Mouse (Mus musculus): Measurements from ENCODE around the gene Afap1. TPM values are rescaled to one million over a fixed set of nuclear protein-coding genes. Genes with fewer than 3 reads are reported as not detected.

Gene Afap1
- total and polyA plus RNA-seq, 2 experiments: 0.55 to 0.73 TPM

- Histone ChIP-seq H3K27me3 (ENCODE audit: control insufficient read depth, insufficient read depth, low read length) (no peaks in the 10 kb centered on the region), H3K36me3 (ENCODE audit: control insufficient read depth, insufficient read depth, low read length) (no peaks in the 10 kb centered on the region), H3K4me1 (ENCODE audit: control insufficient read depth, insufficient read depth, low read length) (no peaks in the 10 kb centered on the region), H3K4me3 (ENCODE audit: insufficient read depth, low read depth, low read length) (no peak overlapping the region), H3K79me2 (ENCODE audit: control insufficient read depth, insufficient read depth, low read length) (no peaks in the 10 kb centered on the region), H3K9ac (ENCODE audit: low read depth, low read length) (no peak overlapping the region), H3K27ac (replicated peaks; ENCODE audit: insufficient read depth, low read depth, low read length) (no peak overlapping the region)
- DNase-seq (ENCODE audit: extremely low read depth, low read depth, low spot score): no peak
- 85% methylated on average over 6 of the region's 6 CpGs for WGBS
- TF ChIP-seq CTCF (IDR thresholded peaks at IDR 0.05; ENCODE audit: low read depth, low read length) (no peak), POLR2A (IDR thresholded peaks at IDR 0.05; ENCODE audit: extremely low read depth, insufficient read depth, low read length) (no peak)
Measured at GRCm38 (mm10) chr5:36041756-36042155, 148.6 kb downstream of the Afap1 start.

DNA sequence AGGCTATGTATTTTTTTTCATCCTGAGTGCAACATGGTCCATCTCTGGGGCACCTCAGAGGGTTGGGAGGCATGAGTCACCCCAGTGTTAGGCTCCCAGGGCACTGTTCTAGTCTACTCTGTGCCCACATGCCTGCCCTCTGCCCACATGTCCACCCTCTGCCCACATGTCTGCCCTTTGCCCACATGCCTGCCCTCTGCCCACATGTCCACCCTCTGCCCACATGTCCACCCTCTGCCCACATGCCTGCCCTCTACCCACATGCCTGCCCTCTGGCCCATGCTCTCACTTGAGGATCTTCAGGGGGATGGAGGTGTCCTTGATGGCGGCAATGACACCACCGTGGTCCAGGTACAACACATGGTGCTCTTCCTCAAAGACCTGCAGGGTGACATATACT is 150.0 kb downstream of the Afap1 start:
- no peak for TF ChIP-seq CTCF (IDR thresholded peaks at IDR 0.05; ENCODE audit: low read depth, low read length)
- H3K4me3 ChIP-seq (ENCODE audit: insufficient read depth, low read depth, low read length): no peak overlapping the region
- DNase-seq (ENCODE audit: extremely low read depth, low read depth, low spot score): peak; percentile 26
- H3K79me2 ChIP-seq (ENCODE audit: control insufficient read depth, insufficient read depth, low read length): no peaks in the 10 kb centered on the region
- WGBS: 96% methylated on average over 2 of the region's 2 CpGs
- no peaks in the 10 kb centered on the region for H3K4me1 ChIP-seq (ENCODE audit: control insufficient read depth, insufficient read depth, low read length)
- H3K27ac ChIP-seq (replicated peaks; ENCODE audit: insufficient read depth, low read depth, low read length): no peak overlapping the region
- H3K9ac ChIP-seq (ENCODE audit: low read depth, low read length): no peak overlapping the region
- H3K27me3 ChIP-seq (ENCODE audit: control insufficient read depth, insufficient read depth, low read length): no peaks in the 10 kb centered on the region
- H3K36me3 ChIP-seq (ENCODE audit: control insufficient read depth, insufficient read depth, low read length): no peaks in the 10 kb centered on the region

Other genes starting within 250 kb of the Afap1 start
- 0.83 and 1.2 TPM in 2 replicates for gene Htra3, start 213.5 kb upstream of the Afap1 start, total RNA-seq (2014; rRNA removed)
- gene Htra3, start 213.5 kb upstream of the Afap1 start, polyA plus RNA-seq (2012; rRNA removed): 0.97 and 1.3 TPM in 2 replicates
- gene Sh3tc1, start 153.3 kb upstream of the Afap1 start, total RNA-seq (2014; rRNA removed): 4.8 and 5.2 TPM in 2 replicates
- 2.1 and 3.0 TPM in 2 replicates for gene Sh3tc1, start 153.3 kb upstream of the Afap1 start, polyA plus RNA-seq (2012; rRNA removed)
- gene Ablim2, start 135.4 kb upstream of the Afap1 start, total RNA-seq (2014; rRNA removed): 1.9 and 2.3 TPM in 2 replicates
- gene Ablim2, start 135.4 kb upstream of the Afap1 start, polyA plus RNA-seq (2012; rRNA removed): 3.5 and 5.9 TPM in 2 replicates